Mouse (Mus musculus) c-Kit-positive CD71-positive TER-119-negative erythroid progenitor cells, embryonic 14.5 days (primary cell): ENCODE results near the gene Arap1.

Experiments used
- DNase-seq: peaks from one replicate; pipeline ENCODE4 v3.0.0-alpha.2; 2013; ENCODE audit warnings: low read depth

Arap1 gene

DNA sequence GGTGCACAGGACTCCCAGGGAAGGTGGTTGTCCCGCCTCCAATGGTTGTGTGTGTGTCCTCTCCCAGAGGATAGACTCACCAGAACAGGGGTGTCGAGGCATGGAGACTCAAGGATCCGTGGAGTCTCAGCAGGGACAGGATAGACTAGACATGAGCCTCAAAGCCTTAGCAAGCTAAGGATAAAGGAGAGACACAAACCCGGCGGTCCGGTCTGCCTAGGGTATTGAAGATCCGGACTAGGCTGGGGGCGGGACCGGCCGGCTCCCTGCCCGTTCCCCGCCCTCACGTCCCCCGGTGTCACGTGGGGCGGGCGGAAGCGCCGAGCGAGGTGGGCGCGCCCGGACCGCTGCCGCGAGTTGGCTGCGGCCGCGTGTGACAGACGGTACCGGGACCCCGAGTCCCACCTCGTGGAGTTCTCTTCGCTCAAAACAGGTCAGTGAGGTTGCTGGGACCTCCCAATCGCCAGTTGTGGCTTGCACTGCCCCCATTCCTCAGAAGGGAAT, at the start of gene Arap1:
Gene Arap1, plus strand, starts transcription at position 301 of the 504 bp plus-strand sequence.
- DNase-seq, result peak; percentile 60

DNA sequence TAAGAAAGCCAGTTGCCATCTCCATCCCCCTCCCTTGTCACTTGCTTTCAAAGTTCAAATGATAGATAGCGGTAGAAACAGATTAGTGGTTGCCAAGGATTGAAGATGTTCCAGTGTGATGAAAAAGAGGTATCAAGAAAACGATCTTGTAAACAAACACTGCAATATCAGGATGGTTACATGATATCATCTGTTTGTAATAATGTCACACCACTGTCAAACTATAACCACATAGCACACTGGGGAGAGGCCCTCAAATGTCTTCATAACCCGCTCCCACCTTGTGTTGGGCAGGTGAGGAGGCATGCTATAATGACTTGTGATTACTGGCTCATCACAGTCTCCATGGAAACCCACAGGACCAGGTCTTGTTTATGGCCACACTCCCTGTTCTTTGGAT, 49.5 kb upstream of the Arap1 start:
- no peak for DNase-seq

DNA sequence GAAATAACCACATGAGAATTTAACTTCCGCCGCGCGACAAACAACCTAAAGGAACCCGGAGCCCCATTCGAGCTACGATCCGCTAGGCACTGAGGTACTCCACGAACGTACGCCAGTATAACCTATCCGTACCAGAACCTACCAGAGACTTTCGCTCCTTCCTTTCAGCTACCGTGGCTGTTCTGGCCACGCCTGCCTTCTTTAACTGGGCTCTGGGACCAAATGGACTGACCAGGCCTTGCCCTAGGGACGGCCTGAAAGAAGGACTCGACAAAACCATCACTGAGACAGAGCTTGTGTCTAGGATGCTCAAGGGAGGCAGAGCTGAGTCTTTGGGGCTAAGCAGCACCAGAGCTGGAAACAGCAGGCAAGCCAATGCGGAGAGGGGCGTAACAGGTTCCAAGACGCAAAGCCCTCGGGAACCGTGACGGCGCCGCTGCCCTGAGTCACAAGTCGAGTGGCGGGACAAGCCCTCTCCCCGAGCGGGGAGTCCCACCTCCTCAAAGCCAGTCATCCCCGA, 46.4 kb upstream of the Arap1 start:
- no peak for DNase-seq

DNA sequence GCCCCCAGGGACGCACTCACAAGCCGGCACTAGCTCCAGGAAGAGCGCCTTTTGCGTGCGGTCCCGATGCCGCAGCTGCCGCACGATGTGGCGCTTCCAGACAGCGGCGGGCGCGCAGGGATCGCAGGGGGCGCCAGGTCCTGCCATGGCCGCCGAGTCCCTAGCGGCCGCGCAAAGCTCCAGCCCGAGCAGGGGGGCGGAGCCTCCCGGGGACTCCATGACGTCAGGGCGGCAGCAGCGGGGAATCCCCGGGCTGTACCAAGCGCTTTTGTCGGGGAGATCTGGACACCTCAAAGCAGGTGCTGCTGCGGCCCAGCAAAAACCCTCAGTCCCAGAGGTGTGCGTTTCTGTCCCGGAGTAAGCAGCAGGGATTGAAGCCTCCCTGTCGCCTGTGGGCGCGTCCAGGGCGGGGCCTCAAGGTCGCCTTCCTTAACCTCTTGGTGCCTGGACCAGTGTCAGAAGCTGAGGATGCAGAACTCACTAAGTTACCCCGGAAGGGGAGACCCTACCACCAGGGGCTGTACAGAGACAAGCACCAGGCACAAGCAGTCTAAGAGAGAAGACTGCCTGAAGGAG, 45.9 kb upstream of the Arap1 start, which contains the start of gene Atg16l2:
Gene Atg16l2, minus strand, starts transcription at position 371 of the 576 bp plus-strand sequence.
- DNase-seq, result peak; percentile 90

DNA sequence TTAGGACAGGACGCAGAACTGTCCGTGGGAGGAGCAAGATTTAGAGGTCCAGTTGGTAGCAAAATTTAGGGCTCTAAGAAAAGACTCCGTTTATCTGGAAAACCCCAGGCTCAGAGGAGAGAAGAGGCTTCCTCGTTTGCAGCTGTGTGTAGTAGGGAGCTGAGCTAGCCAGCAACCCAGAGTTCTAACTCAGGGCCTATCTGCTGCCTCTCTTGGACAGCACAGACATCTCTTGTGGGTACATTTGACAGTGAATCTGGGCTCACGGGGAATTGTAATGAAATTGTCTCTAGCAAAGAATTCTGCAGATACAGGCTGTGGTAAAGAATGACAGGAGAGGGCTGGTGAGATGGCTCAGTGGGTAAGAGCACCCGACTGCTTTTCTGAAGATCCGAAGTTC, 45.2 kb upstream of the Arap1 start:
- DNase-seq, result no peak

DNA sequence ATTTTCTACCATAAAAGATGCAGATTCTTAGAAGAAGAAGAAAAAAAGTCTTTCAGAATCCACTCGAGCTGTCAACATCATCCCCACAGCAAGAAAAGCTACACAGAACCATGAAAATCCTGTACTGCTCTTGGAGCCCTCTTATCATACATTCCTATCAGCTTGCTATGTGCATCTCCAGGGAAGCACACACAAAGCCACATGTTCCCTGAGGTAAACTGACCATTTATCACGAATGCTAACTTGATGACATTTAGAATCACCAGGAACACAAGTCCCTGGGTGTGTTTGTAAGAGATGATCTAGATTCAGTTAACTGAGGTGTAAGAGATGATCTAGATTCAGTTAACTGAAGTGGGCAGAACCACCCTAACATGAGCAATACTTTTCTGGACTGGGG, 41.0 kb upstream of the Arap1 start:
- no peak for DNase-seq

DNA sequence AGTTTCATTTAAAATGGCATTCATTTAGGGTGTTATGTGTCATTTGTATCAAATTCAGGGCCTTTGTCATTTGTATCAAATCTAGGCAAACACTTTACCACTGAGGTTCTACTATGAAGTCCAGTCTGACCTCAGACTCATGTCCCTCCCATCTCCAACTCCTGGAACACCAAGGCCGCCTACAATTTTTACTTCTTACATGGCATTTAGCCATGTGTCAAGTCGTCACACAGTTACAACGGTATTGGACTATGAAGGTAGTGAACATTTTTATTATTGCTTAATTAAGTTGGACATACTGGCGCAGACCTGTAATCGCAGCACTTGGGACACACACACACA, 37.9 kb upstream of the Arap1 start:
- DNase-seq, result no peak

DNA sequence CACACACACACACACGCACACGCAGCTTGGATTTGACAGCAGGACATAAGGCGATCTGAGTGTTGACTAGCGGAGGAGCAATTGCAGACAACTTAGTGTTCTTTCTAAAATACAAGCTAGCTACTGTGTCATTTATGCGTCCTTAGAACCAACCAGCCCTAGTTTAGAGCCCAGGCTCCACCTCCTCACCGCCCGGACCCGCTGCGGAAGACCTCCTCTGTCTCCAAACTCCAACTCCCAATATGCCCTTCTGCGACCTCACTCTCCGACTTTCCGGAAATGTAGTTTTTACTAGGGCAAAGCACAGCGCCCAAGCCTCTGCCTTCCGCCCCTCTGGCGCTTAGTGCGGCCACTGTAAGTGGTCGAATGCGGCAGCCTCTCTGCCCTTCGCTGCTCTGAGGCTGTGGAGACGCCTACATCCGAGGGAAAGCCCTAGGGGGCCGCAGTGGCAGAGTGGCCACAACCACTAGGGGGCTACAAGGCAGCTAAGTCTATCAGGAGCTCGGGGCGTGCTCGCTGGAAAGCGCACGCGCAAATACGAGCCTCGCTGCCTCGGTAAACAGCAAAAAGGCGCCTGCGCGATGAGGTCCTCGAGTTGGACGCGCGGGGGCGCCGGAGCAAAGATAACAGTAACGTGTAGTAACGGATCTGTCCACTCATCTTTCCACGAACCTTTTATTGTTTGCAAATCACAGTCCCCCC, 37.4 kb upstream of the Arap1 start:
- DNase-seq, result peak; percentile 98

DNA sequence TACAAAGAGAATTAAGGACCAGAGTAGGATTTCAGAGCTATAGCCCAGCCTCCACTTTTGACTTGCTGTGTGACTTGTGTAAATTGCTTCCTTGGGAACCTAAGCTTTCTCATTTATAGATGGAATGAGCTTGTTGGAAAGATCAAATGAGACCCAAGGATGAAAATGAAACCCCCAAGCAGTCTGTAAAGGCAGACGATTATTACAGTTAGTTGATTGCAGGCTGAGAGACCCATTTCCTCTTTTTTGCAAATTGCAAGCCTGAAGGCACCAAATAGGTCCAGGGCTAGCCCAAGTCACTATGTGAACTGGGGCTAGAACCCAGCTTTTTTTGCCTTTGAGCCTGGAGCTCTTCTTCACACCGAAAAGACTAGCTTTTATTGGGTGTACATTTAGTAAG, 36.8 kb upstream of the Arap1 start:
- DNase-seq, result no peak

DNA sequence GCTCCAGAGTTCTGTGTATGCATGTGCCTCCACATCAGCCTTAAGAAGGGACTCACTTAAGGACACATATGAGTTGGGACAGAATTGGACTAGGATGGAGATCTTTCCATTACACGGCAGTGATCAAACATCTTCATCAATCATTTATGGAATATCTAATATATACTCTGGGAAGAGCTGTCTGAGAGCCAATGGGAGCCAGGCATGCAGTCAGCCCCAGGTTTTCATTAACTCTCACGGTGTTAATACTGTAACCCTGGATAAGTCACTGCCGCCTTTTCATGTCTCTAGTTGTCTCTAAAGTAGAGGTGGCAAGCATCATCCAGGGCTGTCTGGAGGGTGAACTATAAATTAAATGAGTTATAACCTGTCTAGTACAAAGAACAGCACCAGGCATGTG, 34.8 kb upstream of the Arap1 start:
- no peak for DNase-seq

DNA sequence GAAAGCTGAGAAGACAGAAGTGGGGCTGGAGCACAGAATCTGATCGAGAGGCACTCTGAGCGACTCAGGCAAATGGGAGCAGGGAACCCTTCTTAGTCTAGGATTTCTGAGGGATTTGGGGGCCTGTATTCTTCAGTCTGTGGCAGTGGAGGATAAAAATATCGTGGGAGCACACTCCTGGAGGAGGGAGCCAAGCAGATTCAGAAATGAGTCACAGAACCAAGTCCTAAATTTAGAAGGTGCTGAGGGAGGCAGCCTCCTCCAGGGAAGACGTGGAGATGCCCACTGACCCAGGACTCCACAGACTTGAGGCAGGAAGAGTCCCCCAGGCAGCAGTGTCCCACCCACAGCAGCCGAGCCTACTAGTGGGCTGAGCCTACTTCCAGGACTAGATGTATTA, 33.5 kb upstream of the Arap1 start:
- DNase-seq, result no peak

DNA sequence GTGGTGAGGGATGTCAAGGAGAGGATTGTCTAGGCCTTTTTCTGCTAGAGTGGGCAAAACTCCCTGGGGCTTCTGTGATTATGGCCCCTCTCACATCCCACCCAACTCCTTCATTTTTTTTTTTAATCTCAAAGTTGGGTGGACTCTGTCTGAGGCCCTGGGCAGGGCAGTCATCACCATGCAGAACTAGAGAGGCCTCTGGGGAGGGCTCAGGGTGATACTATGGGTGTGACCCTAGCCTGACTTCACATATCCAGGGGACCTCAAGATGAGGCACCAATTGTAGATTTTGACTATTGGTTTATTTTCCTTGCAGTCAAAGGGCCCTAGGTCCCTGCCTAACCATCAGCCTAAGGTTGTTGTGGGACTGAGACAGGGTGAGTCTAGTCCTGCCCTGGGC, 32.2 kb upstream of the Arap1 start:
- DNase-seq, result no peak

DNA sequence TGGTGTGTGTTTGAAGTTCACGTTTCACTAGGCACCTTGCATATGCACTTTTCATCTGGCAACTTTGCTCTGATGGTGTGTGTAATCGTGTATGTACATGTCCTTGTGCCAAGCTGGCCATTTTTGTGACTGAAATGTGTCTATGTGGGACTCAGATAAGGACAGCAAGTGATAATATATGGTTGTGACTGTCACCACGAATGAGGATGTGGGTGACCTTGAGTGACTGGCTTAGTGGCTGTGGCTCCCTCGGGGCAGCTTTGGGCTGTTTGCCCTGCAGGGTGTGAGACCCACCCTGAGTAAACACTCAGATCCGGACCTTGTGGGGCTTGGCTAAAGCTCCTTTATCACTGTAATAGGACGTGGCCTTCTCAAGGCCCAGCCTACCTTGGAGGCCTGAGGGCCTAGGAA, 31.3 kb upstream of the Arap1 start:
- no peak for DNase-seq

DNA sequence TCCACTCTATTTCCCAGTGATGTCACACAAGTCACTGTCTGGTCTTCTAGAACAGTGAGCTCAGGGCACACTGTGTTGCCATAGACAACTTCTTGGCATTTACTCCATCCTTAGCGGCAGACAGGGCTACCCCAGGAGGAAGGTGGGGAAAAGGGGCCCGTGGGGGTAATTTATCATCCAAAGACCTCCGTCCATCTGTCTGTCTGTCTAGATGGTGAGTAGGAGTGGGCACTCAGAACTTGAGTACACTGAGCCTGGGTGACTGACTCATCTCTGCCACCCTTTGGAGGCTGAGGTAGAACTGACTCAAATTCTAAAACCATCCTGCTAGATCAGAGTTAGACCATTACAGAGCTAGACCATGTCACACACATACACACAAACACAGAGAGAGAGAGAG, 30.9 kb upstream of the Arap1 start, which contains the start of gene Stard10:
Gene Stard10, plus strand, starts transcription at position 73 of the 400 bp plus-strand sequence.
- DNase-seq, result no peak

DNA sequence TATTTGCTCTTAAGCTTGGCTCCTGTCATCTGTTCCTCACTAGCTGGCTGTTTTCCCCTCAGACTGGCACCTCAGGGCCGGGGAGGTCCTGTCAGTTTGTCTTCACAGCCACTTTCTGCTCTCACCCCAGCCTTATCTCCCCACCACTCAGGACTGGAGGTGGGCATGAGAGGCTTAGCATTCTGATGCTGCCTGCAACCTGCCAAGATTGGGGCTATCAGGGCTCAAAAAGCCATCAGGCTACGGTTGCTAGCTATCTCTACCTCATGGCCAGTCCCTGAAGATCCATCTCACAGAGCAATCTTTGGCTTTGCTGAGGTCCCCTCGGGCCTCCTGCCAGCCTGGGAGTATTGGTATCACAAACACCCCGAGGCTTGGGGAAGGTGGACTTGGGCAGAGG, 29.0 kb upstream of the Arap1 start:
- DNase-seq, result no peak

DNA sequence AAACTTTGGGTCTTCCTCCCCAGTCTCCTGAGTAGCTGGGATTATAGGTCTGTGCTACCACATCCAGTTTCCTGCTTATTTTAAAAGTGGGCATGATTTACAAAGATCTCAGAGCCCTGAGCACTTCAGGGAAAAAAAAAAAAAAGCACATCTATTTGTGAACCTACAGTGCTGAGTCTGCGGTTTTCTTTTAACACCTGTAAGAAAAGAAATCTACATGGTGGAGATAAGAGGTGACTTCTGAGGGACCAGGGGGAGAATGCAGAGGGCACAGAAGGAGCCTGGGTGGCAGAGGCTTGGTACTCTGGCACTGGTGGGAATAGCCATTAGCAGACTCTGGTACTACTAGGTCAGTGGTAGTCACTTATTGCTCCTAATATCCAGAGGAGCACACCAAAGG, 28.1 kb upstream of the Arap1 start:
- DNase-seq, result no peak

DNA sequence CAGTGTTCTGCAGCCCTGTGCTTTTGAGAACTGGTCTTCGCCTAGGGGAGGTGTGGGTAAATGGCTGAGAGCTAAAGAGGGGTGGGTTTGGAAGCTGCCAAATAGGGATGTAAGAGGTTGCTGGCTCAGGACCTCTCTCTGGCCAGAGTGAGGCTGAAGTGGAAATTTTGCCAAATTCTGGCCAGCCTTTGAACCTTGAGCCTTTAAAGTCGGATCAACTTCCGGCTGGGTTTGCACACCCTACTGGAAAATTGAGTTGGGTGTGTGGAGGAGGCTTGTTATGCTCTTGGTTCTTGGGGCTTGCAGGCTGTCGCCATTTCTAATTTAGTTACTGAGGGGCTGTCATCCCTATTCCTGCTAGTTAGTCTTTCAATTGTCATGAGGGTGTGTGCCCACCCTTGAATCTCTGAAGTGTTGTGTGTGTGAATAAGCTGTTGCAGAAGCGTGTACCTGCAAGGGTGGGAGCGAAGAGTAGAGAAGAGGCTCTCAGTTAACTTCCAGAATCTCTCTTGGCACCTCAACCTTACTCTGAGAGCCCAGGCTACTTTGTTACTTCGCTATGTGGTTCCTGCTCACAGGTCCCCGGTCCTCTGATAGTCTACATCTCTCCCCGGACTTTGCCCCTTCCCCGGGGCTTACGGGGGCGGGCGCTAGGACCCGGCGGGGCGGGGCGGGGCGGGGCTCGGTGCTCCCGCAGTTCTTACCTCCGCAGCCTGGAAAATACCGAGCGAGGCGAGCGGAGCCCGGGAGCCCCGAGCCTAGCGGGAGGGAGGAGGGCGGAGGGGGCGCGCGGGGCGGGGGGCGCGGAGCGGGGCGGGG, 27.3 kb upstream of the Arap1 start:
- no peak for DNase-seq

DNA sequence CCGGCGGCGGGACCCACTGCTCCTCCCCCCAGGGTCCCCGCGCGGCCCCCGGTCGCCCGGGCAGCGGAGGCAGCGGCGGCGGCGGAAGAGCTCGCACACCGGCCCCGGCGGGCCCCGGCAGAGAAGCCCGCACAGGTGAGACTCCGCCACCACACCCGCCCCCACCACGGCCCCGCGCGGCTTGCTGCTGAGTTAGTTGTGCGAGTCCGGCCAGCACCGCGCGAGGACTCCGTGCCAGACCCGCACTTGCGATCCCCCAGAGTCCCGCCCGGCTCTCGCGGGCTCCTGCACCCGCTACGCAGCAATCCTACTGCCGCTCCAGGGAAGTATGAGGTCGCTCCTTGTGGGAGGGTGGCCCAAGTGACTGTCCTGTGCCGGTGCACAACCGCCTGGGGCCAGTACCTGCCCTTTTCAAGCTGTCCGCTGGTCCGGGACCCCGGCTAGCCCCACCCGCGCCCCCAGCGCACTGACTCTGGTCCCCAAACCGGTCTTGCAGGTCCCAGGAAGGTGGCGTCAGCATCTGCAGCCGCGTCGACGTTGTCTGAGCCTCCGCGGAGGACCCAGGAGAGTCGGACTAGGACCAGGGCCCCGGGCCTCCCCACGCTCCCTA, 26.5 kb upstream of the Arap1 start:
- DNase-seq, result no peak

DNA sequence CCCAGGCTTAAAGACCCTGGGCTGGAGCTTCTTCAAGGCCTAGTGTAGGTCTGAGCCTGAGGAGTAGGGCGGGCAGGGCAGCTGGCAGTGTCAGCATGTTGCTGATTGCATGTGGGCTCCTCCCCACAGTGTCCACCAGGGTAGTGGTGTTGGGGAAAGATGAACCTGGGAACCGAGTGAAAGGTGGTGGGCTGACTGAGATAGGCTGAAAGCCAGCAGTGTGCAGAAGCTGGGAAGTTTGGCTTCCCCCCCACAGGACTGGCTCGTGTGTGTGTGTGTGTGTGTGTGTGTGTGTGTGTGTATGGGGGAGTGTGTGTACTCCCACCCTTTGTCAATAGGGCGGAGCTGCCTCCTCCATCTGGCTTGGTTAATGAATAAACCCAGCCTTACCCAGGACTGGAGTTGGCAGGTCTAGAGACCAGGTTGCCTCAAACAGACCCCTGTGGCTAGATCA, 24.7 kb upstream of the Arap1 start:
- DNase-seq, result no peak

DNA sequence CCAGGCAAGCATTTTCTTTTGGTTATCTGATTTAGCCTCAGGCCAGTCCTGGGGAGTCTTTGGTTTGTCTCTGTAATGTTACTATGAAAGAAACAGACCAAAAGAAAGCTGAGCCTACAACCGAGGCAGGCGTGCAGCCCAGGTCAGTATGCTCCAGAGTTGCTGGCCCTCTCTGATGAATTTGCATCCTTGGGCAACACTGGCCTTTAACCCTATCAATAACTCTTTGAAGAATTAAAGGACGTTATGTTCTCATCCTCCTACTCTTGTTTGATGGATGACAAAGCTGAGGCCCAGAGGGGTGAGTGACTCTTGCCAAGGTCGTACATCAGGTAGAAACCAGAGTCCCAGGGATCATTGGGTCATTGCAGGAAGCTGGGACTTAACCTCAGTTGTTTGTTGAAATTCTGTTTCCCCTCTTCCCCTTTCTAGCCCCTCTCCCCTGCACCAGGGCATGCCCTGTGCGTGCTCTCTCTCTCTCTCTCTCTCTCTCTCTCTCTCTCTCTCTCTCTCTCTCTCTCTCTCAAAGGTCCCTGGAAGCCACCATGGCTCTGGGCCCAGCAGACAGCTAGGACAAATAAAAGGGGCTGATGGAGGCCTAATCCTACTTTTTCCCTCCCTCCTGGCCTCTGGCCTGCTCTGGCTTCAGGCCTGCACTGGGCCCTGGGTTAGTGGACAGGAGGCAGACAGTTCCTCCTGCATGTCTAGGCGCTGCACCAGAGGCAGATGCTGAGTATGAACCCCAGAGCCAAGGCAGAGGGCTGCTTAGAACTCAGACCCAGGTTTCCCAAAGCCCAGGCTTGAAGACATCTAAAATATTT, 23.5 kb upstream of the Arap1 start:
- DNase-seq, result no peak

DNA sequence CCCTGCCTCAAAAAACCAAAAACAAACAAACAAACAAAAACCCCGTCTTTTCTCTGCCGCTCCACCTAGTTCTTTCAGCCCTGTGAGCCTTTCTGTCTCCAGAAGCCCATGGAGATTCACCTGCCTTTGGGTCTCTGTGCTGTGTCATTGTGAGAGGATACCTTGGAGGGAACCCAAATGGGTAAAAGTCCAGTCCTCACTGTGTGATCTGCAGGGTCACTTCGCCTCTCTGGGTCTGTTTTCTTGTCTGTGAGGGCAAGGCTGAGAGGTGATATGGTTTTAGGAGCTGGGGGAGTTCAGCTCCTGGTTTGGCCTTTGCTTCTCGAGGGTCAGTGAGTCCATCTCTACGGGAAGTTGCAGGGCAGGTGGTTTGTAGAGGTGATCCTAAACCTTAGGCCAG, 21.9 kb upstream of the Arap1 start:
- no peak for DNase-seq
